Mouse (Mus musculus): ENCODE results near the gene Pigu.
A peak's percentile ranks its signal among the peaks of the same experiment; 100 is the strongest.

Pigu gene

GRCm38 (mm10) chr2:155236362-155236992 lies 120.8 kb downstream of the Pigu start, which contains the start of gene Dynlrb1:
Gene Dynlrb1 (plus strand): TSS chr2:155236533.
- peak; percentile 100 for DNase-seq (ENCODE audit: low spot score in 2 of 2)

- no peak for DNase-seq (ENCODE audit: low spot score in 2 of 2)
These were observed 121.4 kb downstream of the Pigu start for GRCm38 (mm10) chr2:155235746-155236361.
